In the genomic region with DNA sequence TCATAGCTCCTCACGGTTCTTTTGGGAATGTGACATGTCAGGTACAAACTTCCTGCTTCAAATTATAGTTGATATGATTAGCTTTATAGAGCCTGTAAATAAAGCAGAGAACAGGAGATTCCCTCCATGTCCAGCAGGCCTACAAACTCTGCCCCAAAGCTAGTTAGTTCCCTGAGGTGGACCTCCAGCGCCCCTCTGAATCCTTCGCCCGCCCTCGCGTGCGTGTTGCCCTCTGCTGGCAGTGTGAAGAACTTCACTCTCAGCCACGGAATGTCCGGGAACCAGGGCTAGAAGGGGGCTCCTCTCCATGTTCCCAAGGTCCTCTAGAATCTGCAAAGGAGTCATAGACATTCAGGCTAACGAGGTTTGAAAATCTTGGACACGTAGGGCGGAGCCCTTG, we compare ENCODE assay signal across 8 mouse cellular contexts. TPM values are rescaled to one million over a fixed set of nuclear protein-coding genes. Genes with fewer than 3 reads are reported as not detected.
A peak's percentile ranks its signal among the peaks of the same experiment; 100 is the strongest.
DNase-seq lines count a peak whose midpoint lies in the region; ATAC-seq and TF ChIP-seq lines count a peak whose summit lies in the region.

No protein-coding gene starts in this region.

- peaks cover 91% of the 10 kb centered on the region for H3K27me3 ChIP-seq in midbrain, embryonic 11.5 days (ENCODE audit: control insufficient read depth, insufficient read depth, low read length)
- H3K27me3 ChIP-seq in midbrain, embryonic 16.5 days (ENCODE audit: control insufficient read depth, insufficient read depth, low read depth, low read length), result peaks cover 81% of the 10 kb centered on the region
- H3K27me3 ChIP-seq in kidney, postnatal 0 days (ENCODE audit: insufficient read depth, low read length), result 0 out of 2 replicates have a peak, but pooled peaks cover 5% of the 10 kb centered on the region

- H3K4me3 ChIP-seq in midbrain, embryonic 11.5 days (ENCODE audit: low read depth, low read length), result no peak overlapping the region
- H3K4me3 ChIP-seq in midbrain, embryonic 16.5 days (ENCODE audit: low read depth, low read length), result no peak overlapping the region
- H3K4me3 ChIP-seq in kidney, postnatal 0 days (replicated peaks; ENCODE audit: low read depth, low read length), result no peak overlapping the region

- no peak for ATAC-seq in midbrain, embryonic 11.5 days (ENCODE audit: low FRiP score)
- no peak for ATAC-seq in midbrain, embryonic 16.5 days
- ATAC-seq in kidney, postnatal 0 days (replicated peaks; ENCODE audit: low FRiP score, low read depth), result no peak

- WGBS in midbrain, embryonic 11.5 days, result 8% methylated on average over 12 of the region's 12 CpGs
- WGBS in midbrain, embryonic 16.5 days, result 4% methylated on average over 12 of the region's 12 CpGs
- 13% methylated on average over 12 of the region's 12 CpGs for WGBS in kidney, postnatal 0 days

- no peaks in the 10 kb centered on the region for H3K36me3 ChIP-seq in midbrain, embryonic 11.5 days (ENCODE audit: control insufficient read depth, insufficient read depth, low read length)
- H3K36me3 ChIP-seq in midbrain, embryonic 16.5 days (ENCODE audit: control insufficient read depth, insufficient read depth, low read length), result no peaks in the 10 kb centered on the region
- H3K36me3 ChIP-seq in kidney, postnatal 0 days (ENCODE audit: insufficient read depth, low read length), result no peaks in the 10 kb centered on the region

- peak; percentile 61 for DNase-seq in adrenal gland, postnatal 14 days
- DNase-seq in adrenal gland, adult 8-10 months, result no peak
- peak; percentile 93 for DNase-seq in midbrain, embryonic 11.5 days (ENCODE audit: low spot score, missing footprints)
- peak; percentile 79 for DNase-seq in kidney, postnatal 0 days (ENCODE audit: low spot score)
- DNase-seq in naive thymus-derived CD4-positive, alpha-beta T cell, adult 2 months (ENCODE audit: low read depth), result peak; percentile 66
- no peak for DNase-seq in ovary, adult 18-20 months (ENCODE audit: low spot score)
- DNase-seq in right cerebral cortex, postnatal 14 days, result no peak

- H3K9me3 ChIP-seq in midbrain, embryonic 11.5 days (ENCODE audit: control insufficient read depth, low read length), result no peaks in the 10 kb centered on the region
- H3K9me3 ChIP-seq in midbrain, embryonic 16.5 days (replicated peaks; ENCODE audit: control insufficient read depth, low read length, poor library complexity, severe bottlenecking), result no peaks in the 10 kb centered on the region
- H3K9me3 ChIP-seq in kidney, postnatal 0 days (replicated peaks; ENCODE audit: low read length), result no peaks in the 10 kb centered on the region

- peak; percentile 95 for TF ChIP-seq CTCF in kidney, postnatal 0 days (IDR thresholded peaks at IDR 0.05; ENCODE audit: low read depth)

- no peak overlapping the region for H3K27ac ChIP-seq in midbrain, embryonic 11.5 days (ENCODE audit: low read depth, low read length)
- H3K27ac ChIP-seq in midbrain, embryonic 16.5 days (ENCODE audit: low read length), result no peak overlapping the region
- H3K27ac ChIP-seq in kidney, postnatal 0 days, result no peak overlapping the region

- H3K4me1 ChIP-seq in midbrain, embryonic 11.5 days (ENCODE audit: control insufficient read depth, insufficient read depth, low read length), result peaks cover 2% of the 10 kb centered on the region
- peaks cover 3% of the 10 kb centered on the region for H3K4me1 ChIP-seq in midbrain, embryonic 16.5 days (ENCODE audit: control insufficient read depth, insufficient read depth, low read length)
- peaks cover 16% of the 10 kb centered on the region for H3K4me1 ChIP-seq in kidney, postnatal 0 days (replicated peaks; ENCODE audit: insufficient read depth, low read length)

- H3K9ac ChIP-seq in midbrain, embryonic 11.5 days (ENCODE audit: low read length), result no peak overlapping the region
- no peak overlapping the region for H3K9ac ChIP-seq in midbrain, embryonic 16.5 days (ENCODE audit: low read depth, low read length)
- H3K9ac ChIP-seq in kidney, postnatal 0 days (ENCODE audit: low read depth, low read length), result no peak overlapping the region

- no peak overlapping the region for H3K4me2 ChIP-seq in midbrain, embryonic 11.5 days
- no peak overlapping the region for H3K4me2 ChIP-seq in midbrain, embryonic 16.5 days (ENCODE audit: low read length)
- H3K4me2 ChIP-seq in kidney, postnatal 0 days (ENCODE audit: low read length), result peak overlapping the region; percentile 39; the same call in 1 of the 2 replicates

RNA-seq across cellular contexts. Expression of gene Smug1, which starts 11.2 kb away (rescaled TPM):
- 10.9 and 17.6 TPM in 2 replicates for total RNA-seq in adrenal gland, postnatal 14 days (2021)
- total RNA-seq in adrenal gland, adult 8-10 months (2022), result 10 to 100 TPM; 14.3 to 22.9 (median 15.7) TPM
- polyA plus RNA-seq in midbrain, embryonic 11.5 days (2014; fragmentation: Nextera tagmentation; extraction: Ambion mirVana), result 26.5 and 27.2 TPM in 2 replicates
- 24.3 and 25.5 TPM in 2 replicates for polyA plus RNA-seq in midbrain, embryonic 16.5 days (2015; fragmentation: Nextera tagmentation; extraction: Ambion mirVana)
- 13.0 TPM in 2 replicates for polyA plus RNA-seq in kidney, postnatal 0 days (2015; fragmentation: Nextera tagmentation; extraction: Ambion mirVana)

Comparison
In these comparisons a context has a peak if more than half of its experiments do, and no peak if none do; other contexts are left out.
1. DNase-seq: peak in adrenal gland, postnatal 14 days (single experiment), midbrain, embryonic 11.5 days (single experiment), kidney, postnatal 0 days (single experiment) and naive thymus-derived CD4-positive, alpha-beta T cell, adult 2 months (single experiment); none in adrenal gland, adult 8-10 months (single experiment), ovary, adult 18-20 months (single experiment) and right cerebral cortex, postnatal 14 days (single experiment).